Mouse (Mus musculus) duodenum, adult 2 months (tissue): ENCODE data around the gene Syngr1. TPM values are rescaled to one million over a fixed set of nuclear protein-coding genes. Genes with fewer than 3 reads are reported as not detected.

Source experiments
- polyA plus RNA-seq: library from polyadenylated mRNA; depleted of rRNA; stranded (reverse); fragments of >200 nt; gene quantifications from 2 replicates; pipeline ENCODE4 v1.2.3, GENCODE M21; 2012; ENCODE audit warnings: low replicate concordance; rRNA removed

The Syngr1 gene
- polyA plus RNA-seq, result 18.1 and 34.1 TPM in 2 replicates

GRCm38 (mm10) chr15:80091121-80091955 lies at the start of gene Syngr1, which contains the start of gene Rpl3:
TSS of gene Syngr1 (plus strand) at chr15:80091334.
TSS of gene Rpl3 (minus strand) at chr15:80091868.

GRCm38 (mm10) chr15:80132993-80133586 lies 42.0 kb downstream of the Syngr1 start, which contains the start of gene Tab1:
TSS of gene Tab1 (plus strand) at chr15:80133127.

Other genes with a start within 250 kb of the Syngr1 start
- gene Apobec3, start 199.7 kb upstream of the Syngr1 start, polyA plus RNA-seq, result 7.4 and 10.7 TPM in 2 replicates
- 14.5 and 21.5 TPM in 2 replicates for gene Cbx7, start 120.2 kb upstream of the Syngr1 start, polyA plus RNA-seq
- 7.5 and 8.5 TPM in 2 replicates for gene Pdgfb, start 76.4 kb upstream of the Syngr1 start, polyA plus RNA-seq
- gene Rpl3, start 534 bp downstream of the Syngr1 start, polyA plus RNA-seq, result 194 and 479 TPM in 2 replicates
- 28.2 and 31.6 TPM in 2 replicates for gene Tab1, start 41.8 kb downstream of the Syngr1 start, polyA plus RNA-seq
- 31.4 and 48.1 TPM in 2 replicates for gene Mgat3, start 82.4 kb downstream of the Syngr1 start, polyA plus RNA-seq
- 11.9 and 12.6 TPM in 2 replicates for gene Mief1, start 142.7 kb downstream of the Syngr1 start, polyA plus RNA-seq
- gene AC140267.1, start 144.5 kb downstream of the Syngr1 start, polyA plus RNA-seq, result not detected in 2 replicates
- gene Atf4, start 163.8 kb downstream of the Syngr1 start, polyA plus RNA-seq, result 123 and 151 TPM in 2 replicates
- 16.1 and 24.4 TPM in 2 replicates for gene Rps19bp1, start 173.0 kb downstream of the Syngr1 start, polyA plus RNA-seq
- gene Cacna1i, start 195.9 kb downstream of the Syngr1 start, polyA plus RNA-seq, result 0.44 and 1.1 TPM in 2 replicates